Mouse (Mus musculus) liver, postnatal 0 days (tissue): ENCODE results near the gene Rmnd5a.

Source experiments
- CTCF ChIP-seq: sonication (generic); IDR thresholded peaks from 2 replicates; pipeline ENCODE4 v1.5.1; 2016; ENCODE audit warnings: antibody characterized with exemption, low read depth
- EP300 ChIP-seq: IDR thresholded peaks from 2 replicates; pipeline ENCODE4 v1.6.1; 2016; ENCODE audit warnings: antibody characterized with exemption, low read depth, mild to moderate bottlenecking

GRCm38 (mm10) chr6:71360221-71360620, 80.2 kb downstream of the Rmnd5a start:
- TF ChIP-seq EP300 (no peak), CTCF (no peak)
